Mouse (Mus musculus): ENCODE measurements at regions not wholly inside any gene's neighbourhood (a gene's known extent, or its start where the extent isn't known, plus 50 kb on each side); places are given as distances from the start of the nearest gene placed in this dataset.

- no peak for TF ChIP-seq POLR2A (IDR thresholded peaks at IDR 0.05; ENCODE audit: control insufficient read depth, extremely low read depth, insufficient read depth, low read length, poor library complexity)
- no peak for TF ChIP-seq CTCF (IDR thresholded peaks at IDR 0.05; ENCODE audit: borderline replicate concordance, control insufficient read depth, extremely low read depth, insufficient read depth, low read length, poor library complexity)
Measured at GRCm38 (mm10) chr7:83186341-83186740, 319.2 kb downstream of the Mex3b start.
